Mouse (Mus musculus): Measurements from ENCODE around the gene Rad51b. TPM values are rescaled to one million over a fixed set of nuclear protein-coding genes. Genes with fewer than 3 reads are reported as not detected.

Rad51b gene
- polyA plus RNA-seq, 1 experiment from 2014 or later: 4.3 TPM

Other genes starting within 250 kb of the Rad51b start
- gene Pigh, start 207.6 kb upstream of the Rad51b start, polyA plus RNA-seq (2015; fragmentation: Nextera tagmentation; extraction: Ambion mirVana): 5.2 and 5.7 TPM in 2 replicates
- 0.06 and 0.18 TPM in 2 replicates for gene Arg2, start 166.5 kb upstream of the Rad51b start, polyA plus RNA-seq (2015; fragmentation: Nextera tagmentation; extraction: Ambion mirVana)
- 33.1 and 33.2 TPM in 2 replicates for gene Vti1b, start 124.6 kb upstream of the Rad51b start, polyA plus RNA-seq (2015; fragmentation: Nextera tagmentation; extraction: Ambion mirVana)
- 20.8 and 22.2 TPM in 2 replicates for gene Rdh11, start 105.0 kb upstream of the Rad51b start, polyA plus RNA-seq (2015; fragmentation: Nextera tagmentation; extraction: Ambion mirVana)
- gene Rdh12, start 88.4 kb upstream of the Rad51b start, polyA plus RNA-seq (2015; fragmentation: Nextera tagmentation; extraction: Ambion mirVana): 1.3 and 1.4 TPM in 2 replicates
- 7.3 and 7.6 TPM in 2 replicates for gene Zfyve26, start 978 bp upstream of the Rad51b start, polyA plus RNA-seq (2015; fragmentation: Nextera tagmentation; extraction: Ambion mirVana)